In genomic region chr10:36928212-36928611, GRCm38 (mm10) we compare ENCODE assay signal across 17 mouse cellular contexts.
"Had no signal": no experiment of that assay in that cellular context is flagged by ENCODE, and none has a peak within 500 bp of the region (broad histone marks: within the 10 kb centered on the region; RNA-seq: fewer than 3 reads in every experiment).

No protein-coding gene starts in this region.

- H3K36me3 ChIP-seq: limb, embryonic 10.5 days; liver, embryonic 15.5 days; midbrain, embryonic 12.5 days; neural tube, embryonic 12.5 days; stomach, embryonic 15.5 days had no signal

- ATAC-seq: intestine, postnatal 0 days had no signal

- H3K4me3 ChIP-seq: left cerebral cortex, adult 2 months; limb, embryonic 10.5 days; liver, embryonic 15.5 days; megakaryocyte, embryonic 14.5 days; midbrain, embryonic 12.5 days; neural tube, embryonic 12.5 days; stomach, embryonic 15.5 days had no signal

- H3K4me1 ChIP-seq: limb, embryonic 10.5 days; liver, embryonic 15.5 days; megakaryocyte, embryonic 14.5 days; midbrain, embryonic 12.5 days; neural tube, embryonic 12.5 days; stomach, embryonic 15.5 days had no signal

- H3K9me3 ChIP-seq: limb, embryonic 10.5 days; liver, embryonic 15.5 days; midbrain, embryonic 12.5 days; neural tube, embryonic 12.5 days; stomach, embryonic 15.5 days had no signal

- H3K9ac ChIP-seq: liver, embryonic 15.5 days; midbrain, embryonic 12.5 days; neural tube, embryonic 12.5 days; stomach, embryonic 15.5 days had no signal

- H3K27ac ChIP-seq: left cerebral cortex, adult 2 months; limb, embryonic 10.5 days; liver, embryonic 15.5 days; macrophage; midbrain, embryonic 12.5 days; neural tube, embryonic 12.5 days; stomach, embryonic 15.5 days had no signal

- DNase-seq: kidney, adult 9 months; kidney, postnatal 10 days; kidney, postnatal 4 days; lung, adult 2 months; lung, postnatal 14 days; right cerebral cortex, postnatal 14 days; thymus, postnatal 36 days had no signal

- H3K4me2 ChIP-seq: liver, embryonic 11.5 days; liver, embryonic 15.5 days; midbrain, embryonic 12.5 days; neural tube, embryonic 12.5 days; stomach, embryonic 15.5 days had no signal

- H3K27me3 ChIP-seq: liver, embryonic 15.5 days; megakaryocyte, embryonic 14.5 days; neural tube, embryonic 12.5 days; stomach, embryonic 15.5 days had no signal
